Mouse (Mus musculus) C2C12 (cell line): ENCODE results near the gene Raver2. TPM values are rescaled to one million over a fixed set of nuclear protein-coding genes. Genes with fewer than 3 reads are reported as not detected.

ENCODE experiments used
- H3K27me3 ChIP-seq: one replicate; pipeline ENCODE4 v1.6.1; 2011; ENCODE audit not compliant: control insufficient read depth, insufficient read depth, insufficient read length
- H3K36me3 ChIP-seq: one replicate; pipeline ENCODE4 v1.6.1; 2011; ENCODE audit not compliant: control insufficient read depth, insufficient read depth
- H3K4me3 ChIP-seq: one replicate; pipeline ENCODE4 v1.5.1; 2011; ENCODE audit warnings: mild to moderate bottlenecking, control low read depth; ENCODE audit not compliant: poor library complexity, insufficient read depth, severe bottlenecking
- H3K79me2 ChIP-seq: one replicate; pipeline ENCODE4 v1.6.1; 2011; ENCODE audit not compliant: control insufficient read depth, insufficient read depth
- H3K79me3 ChIP-seq: one replicate; pipeline ENCODE4 v1.6.1; 2011; ENCODE audit warnings: low read depth, control low read depth
- H3ac ChIP-seq: one replicate; pipeline ENCODE3; 2011; ENCODE audit warnings: low read depth; ENCODE audit not compliant: control insufficient read depth, insufficient read length
- CEBPB ChIP-seq: IDR thresholded peaks from one replicate; pipeline ENCODE4 v1.6.1; 2011; ENCODE audit warnings: low read depth, mild to moderate bottlenecking, control low read depth, moderate library complexity
- CTCF ChIP-seq: IDR thresholded peaks from one replicate; pipeline ENCODE4 v1.5.1; 2011; ENCODE audit not compliant: control insufficient read depth, insufficient read depth, insufficient read length
- FOSL1 ChIP-seq: IDR thresholded peaks from one replicate; pipeline ENCODE4 v1.8.0; 2011; ENCODE audit warnings: mild to moderate bottlenecking, low read length; ENCODE audit not compliant: poor library complexity, insufficient read depth, severe bottlenecking
- MAX ChIP-seq: IDR thresholded peaks from one replicate; pipeline ENCODE4 v1.6.1; 2011; ENCODE audit warnings: mild to moderate bottlenecking, control low read depth
- MYOD1 ChIP-seq: IDR thresholded peaks from one replicate; pipeline ENCODE4 v1.6.1; 2011; ENCODE audit warnings: low read depth; ENCODE audit not compliant: control insufficient read depth, insufficient read length
- MYOG ChIP-seq: IDR thresholded peaks from one replicate; pipeline ENCODE4 v1.6.1; 2011; ENCODE audit not compliant: control insufficient read depth, insufficient read length; ENCODE audit errors: extremely low read depth
- USF1 ChIP-seq: IDR thresholded peaks from one replicate; pipeline ENCODE4 v1.6.1; 2011; ENCODE audit warnings: low read depth, mild to moderate bottlenecking, control low read depth, moderate library complexity
- polyA plus RNA-seq: library from polyadenylated mRNA; unstranded; fragments of >200 nt; fragmentation: generic; extraction: Trizol; gene quantifications from one replicate; pipeline ENCODE4 v1.2.1, GENCODE M21; 2012; ENCODE audit warnings: missing spikeins

Raver2 gene
- polyA plus RNA-seq, 1 experiment = 0.04 TPM

DNA sequence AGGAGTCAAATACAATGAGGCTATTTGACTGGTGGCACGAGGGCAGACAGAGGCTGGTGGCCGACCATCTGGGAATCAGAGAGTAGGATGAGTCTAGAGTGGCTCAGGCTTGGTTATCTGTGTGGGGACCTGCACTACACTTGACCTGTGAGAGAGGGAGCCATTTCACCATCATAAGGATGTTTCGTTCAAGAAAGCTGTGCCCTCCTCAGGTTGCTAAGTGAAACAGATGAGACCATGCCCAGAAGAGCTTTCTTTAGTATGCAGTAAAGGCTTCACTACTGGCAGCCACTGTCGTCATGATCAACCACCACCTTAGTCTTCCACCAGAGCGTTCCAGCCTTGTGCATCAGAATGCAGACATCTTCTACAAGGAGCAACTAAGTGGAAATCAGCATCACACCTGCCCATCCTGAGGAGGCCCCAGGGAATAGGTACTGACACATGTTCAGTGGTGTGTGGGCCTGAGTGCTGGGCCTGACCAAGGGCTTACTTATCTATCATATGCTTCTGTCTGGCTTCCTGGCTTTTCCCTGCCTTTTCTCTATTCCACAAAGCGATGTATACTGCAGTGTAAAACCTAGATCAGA, 99.5 kb downstream of the Raver2 start:
- Histone ChIP-seq H3K27me3 (no peaks in the 10 kb centered on the region), H3K4me3 (no peak overlapping the region), H3K36me3 (peaks cover 26% of the 10 kb centered on the region), H3ac (no peak overlapping the region), H3K79me2 (no peaks in the 10 kb centered on the region), H3K79me3 (no peaks in the 10 kb centered on the region)
- peak; percentile 51 for TF ChIP-seq CTCF
- TF ChIP-seq MYOG = no peak
- TF ChIP-seq MYOD1 = no peak

- H3ac ChIP-seq = no peak overlapping the region
- no peaks in the 10 kb centered on the region for H3K79me2 ChIP-seq
- TF ChIP-seq MYOD1 (no peak), USF1 (no peak), FOSL1 (no peak), MAX (no peak), CTCF (no peak)
- H3K27me3 ChIP-seq = no peaks in the 10 kb centered on the region
- peaks cover 37% of the 10 kb centered on the region for H3K36me3 ChIP-seq
- H3K79me3 ChIP-seq = no peaks in the 10 kb centered on the region
- H3K4me3 ChIP-seq = no peak overlapping the region
Measured at GRCm38 (mm10) chr4:101172738-101173137, 104.0 kb downstream of the Raver2 start.

DNA sequence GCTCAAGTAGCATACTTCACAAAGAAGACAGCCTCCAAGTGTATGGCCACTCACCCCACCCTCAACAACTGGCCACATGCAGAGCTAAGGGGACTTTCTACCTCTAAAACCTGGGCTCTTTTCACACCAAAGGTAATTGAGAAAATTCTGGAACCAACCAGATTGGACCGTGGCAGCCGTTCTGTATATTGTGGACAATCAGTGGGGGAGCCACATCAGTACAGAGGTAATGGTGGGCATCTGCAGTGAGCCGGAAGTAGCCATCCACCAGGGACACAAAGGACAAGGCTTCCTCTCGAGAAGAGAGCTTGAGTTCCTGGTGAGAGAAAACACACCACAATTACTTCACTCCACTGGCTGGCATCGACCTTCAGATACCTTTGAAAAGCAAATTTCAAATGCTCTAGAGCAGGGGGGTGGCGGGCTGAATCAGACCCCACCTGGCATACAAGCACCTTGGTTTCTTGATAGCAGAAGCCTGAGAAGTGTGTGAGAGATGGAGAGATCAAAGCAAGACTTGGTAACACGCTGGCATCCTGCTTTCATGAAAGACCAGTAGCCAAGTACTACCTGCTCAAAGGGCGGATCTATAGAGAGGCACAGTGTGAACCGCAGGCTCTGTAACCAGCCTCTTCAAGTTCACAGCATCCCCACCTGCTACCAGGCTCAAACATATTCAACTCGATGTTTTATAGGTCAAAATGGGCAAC, 106.3 kb downstream of the Raver2 start:
- Histone ChIP-seq H3K4me3 (no peak overlapping the region), H3K27me3 (no peaks in the 10 kb centered on the region), H3K79me3 (no peaks in the 10 kb centered on the region), H3K79me2 (no peaks in the 10 kb centered on the region), H3ac (no peak overlapping the region), H3K36me3 (peaks cover 47% of the 10 kb centered on the region)
- TF ChIP-seq MYOG (no peak), USF1 (no peak), MAX (no peak), CEBPB (no peak), CTCF (no peak), MYOD1 (no peak), FOSL1 (no peak)

DNA sequence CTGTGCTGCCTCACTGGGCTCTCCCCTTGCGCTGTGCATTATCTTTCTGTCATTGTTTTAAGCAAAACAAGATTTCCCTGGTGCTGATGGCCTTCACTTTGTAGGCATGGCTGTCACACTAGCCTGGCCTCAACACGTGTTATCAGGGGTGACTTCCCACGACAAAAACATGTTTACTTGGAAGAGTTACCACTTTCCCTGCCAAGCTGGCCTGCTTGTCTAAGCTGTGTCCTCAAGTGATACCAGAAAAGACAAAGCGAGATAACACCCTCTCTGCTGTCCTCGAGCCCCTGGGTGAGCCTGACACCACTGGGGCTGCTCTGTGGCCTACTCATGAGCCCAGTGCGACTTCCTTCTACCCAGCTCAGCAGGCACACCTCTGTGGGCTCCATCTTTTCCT, 107.3 kb downstream of the Raver2 start:
- Histone ChIP-seq H3ac (no peak overlapping the region), H3K36me3 (peaks cover 41% of the 10 kb centered on the region), H3K79me2 (no peaks in the 10 kb centered on the region), H3K27me3 (no peaks in the 10 kb centered on the region), H3K79me3 (no peaks in the 10 kb centered on the region), H3K4me3 (no peak overlapping the region)
- no peak for TF ChIP-seq MYOG
- no peak for TF ChIP-seq MYOD1
- no peak for TF ChIP-seq FOSL1
- TF ChIP-seq USF1 = no peak
- no peak for TF ChIP-seq CTCF
- no peak for TF ChIP-seq CEBPB
- TF ChIP-seq MAX = no peak

- Histone ChIP-seq H3K79me3 (no peaks in the 10 kb centered on the region), H3K79me2 (no peaks in the 10 kb centered on the region), H3K27me3 (no peaks in the 10 kb centered on the region), H3K36me3 (peaks cover 48% of the 10 kb centered on the region), H3ac (no peak overlapping the region), H3K4me3 (no peak overlapping the region)
- TF ChIP-seq MYOG = no peak
- TF ChIP-seq MYOD1 = no peak
- no peak for TF ChIP-seq CTCF
- no peak for TF ChIP-seq FOSL1
- TF ChIP-seq CEBPB = no peak
- no peak for TF ChIP-seq MAX
- no peak for TF ChIP-seq USF1
Measured at GRCm38 (mm10) chr4:101177796-101178195, 109.0 kb downstream of the Raver2 start.

DNA sequence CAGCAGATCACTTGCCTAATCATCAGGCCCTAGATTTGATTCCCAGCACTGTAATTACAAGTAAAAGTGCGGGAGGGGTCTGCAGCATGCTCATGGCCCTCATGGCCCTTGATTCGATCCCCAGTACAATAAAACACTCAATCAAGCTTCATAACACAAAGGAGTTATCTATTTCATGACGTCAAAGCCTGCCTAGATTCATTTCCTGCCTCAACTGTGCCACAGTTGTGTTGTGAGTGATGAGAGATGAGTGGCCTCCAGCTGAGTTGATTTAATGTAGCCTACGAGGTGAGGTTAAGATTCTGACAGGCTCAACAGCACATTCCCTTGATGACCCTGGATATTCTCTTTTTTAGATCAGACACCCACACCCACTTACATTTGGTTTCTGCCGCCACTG, 110.3 kb downstream of the Raver2 start:
- Histone ChIP-seq H3K79me3 (no peaks in the 10 kb centered on the region), H3ac (no peak overlapping the region), H3K36me3 (peaks cover 41% of the 10 kb centered on the region), H3K27me3 (no peaks in the 10 kb centered on the region), H3K79me2 (no peaks in the 10 kb centered on the region), H3K4me3 (no peak overlapping the region)
- TF ChIP-seq MAX (no peak), USF1 (no peak)
